Mouse (Mus musculus): ENCODE results near the gene Pla2g1b. TPM values are rescaled to one million over a fixed set of nuclear protein-coding genes. Genes with fewer than 3 reads are reported as not detected.

Pla2g1b gene
- total RNA-seq, 4 experiments from 2014 or later, result not detected

GRCm38 (mm10) chr5:115444130-115444529 is 21.9 kb upstream of the Pla2g1b start:
- DNase-seq (ENCODE audit: low spot score in 2 of 2), result no peak

- no peak for DNase-seq (ENCODE audit: low spot score in 2 of 2)
Observed at GRCm38 (mm10) chr5:115447108-115447507, 19.0 kb upstream of the Pla2g1b start.

DNA sequence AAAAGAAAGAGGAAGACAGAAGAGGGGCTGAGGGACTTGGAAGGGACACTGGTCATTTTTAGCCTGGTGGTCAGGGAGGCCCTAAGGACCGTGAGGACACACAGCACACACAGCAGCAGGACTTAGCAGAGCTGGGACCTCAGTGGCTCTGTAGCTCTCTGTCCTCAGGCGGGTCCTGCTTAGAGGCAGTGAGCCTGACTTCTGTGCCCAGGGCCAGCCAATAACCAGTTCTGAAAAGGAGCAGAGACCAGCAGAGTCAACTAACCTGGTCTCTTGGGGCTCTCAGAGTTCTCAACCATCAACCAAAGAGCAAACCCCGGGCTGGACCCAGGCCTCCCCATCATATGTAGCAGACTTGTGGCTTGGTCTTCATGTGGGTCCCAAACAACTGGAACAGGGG is 16.8 kb upstream of the Pla2g1b start:
- no peak for DNase-seq (ENCODE audit: low spot score in 2 of 2)

DNA sequence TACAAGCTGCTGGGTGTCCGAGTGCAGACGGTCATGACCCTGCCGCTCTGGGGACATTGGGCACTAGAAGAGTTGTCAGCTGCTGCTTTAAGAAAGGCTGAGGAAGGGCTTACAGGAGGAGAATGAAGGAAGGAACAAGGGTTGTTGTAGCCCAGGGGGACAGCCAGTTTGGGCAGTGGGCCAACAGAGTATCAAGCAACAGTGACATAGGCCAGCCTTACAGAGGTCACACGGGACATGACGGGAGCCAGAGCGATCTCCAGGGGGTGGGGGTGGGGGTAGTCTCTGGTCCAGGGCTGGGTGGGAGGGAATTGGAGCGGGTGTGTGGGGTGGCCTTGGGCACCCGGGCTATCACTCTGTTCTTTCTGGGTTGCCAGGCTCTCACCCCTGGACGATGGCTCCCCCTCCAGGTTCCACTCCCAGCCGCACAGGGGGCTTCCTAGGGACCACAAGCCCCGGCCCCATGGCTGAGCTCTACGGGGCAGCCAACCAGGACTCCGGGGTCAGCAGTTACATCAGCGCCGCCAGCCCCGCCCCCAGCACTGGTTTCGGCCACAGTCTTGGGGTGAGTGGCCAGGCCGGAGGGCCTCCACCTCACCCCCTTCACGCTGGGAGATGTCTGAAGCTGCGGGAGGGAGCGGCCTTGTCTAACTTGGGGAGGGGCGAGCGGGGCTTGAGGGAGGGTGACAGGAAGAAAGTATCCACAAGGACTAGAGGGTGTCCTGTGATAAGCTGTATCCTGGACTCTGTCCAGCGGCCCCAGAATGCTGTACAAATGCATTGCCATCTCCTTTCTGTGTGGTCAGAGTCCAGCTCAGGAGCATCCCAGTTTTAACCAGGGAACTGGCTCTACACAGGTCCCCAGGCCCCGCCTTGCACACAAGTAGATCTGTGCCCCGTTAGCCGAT is 15.4 kb upstream of the Pla2g1b start:
- no peak for DNase-seq (ENCODE audit: low spot score in 2 of 2)

DNA sequence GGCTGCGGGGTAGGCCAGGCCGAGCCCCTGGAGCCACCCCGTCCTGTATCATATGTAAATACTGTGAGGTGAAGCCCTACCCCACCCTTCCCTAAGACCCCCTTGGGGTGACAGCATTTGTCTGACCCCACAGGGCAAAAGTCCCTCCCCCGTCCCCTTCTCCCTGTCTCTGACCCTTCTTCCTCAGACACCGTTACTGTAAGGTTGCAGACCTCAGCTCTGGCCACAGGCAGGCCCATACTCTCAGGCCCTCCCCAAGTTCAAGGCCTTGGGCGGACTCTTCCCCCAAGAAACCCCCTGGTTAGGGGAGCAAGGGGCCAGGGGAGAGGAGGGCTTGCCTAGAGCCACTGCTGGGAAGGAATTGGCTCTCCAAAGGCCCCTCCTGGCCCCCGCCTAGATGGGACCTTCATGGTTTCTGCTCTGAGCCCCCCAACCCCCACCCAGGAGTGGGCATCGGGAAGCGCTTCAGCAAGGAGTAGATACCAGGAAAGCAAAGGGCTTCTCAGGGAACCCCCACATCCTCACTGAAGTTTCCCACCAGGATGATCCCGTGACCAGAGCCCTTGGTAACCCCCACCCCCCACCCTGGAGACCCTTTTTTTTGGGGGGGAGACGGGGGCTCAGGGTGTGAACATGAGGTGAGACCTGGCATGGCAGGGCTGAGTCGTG is 11.5 kb upstream of the Pla2g1b start:
- no peak for DNase-seq (ENCODE audit: low spot score in 2 of 2)

DNA sequence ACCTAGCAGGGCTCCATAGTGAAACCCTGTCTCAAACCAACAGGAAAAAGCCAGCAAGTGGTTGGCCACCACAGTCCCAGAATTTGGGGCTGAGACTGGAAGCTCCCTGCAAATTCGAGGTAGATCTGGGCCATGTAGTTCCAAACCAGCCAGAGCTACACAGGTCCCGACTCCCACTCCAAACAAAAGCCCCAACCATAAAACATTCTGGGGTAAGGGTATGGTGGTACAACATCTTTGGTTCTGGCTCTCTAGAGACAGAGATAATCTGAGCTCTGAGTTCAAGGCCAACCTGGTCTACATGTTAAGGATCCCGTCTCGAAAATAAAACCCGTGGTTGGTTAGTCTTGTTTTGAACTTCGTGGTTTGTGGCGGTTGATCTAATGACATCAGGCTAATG is 10.2 kb upstream of the Pla2g1b start:
- no peak for DNase-seq (ENCODE audit: low spot score in 2 of 2)

GRCm38 (mm10) chr5:115458918-115459317 is 7.1 kb upstream of the Pla2g1b start:
- no peak for DNase-seq (ENCODE audit: low spot score in 2 of 2)

- DNase-seq (ENCODE audit: low spot score in 2 of 2), result no peak
Observed at GRCm38 (mm10) chr5:115464408-115465115, 1.5 kb upstream of the Pla2g1b start.

DNA sequence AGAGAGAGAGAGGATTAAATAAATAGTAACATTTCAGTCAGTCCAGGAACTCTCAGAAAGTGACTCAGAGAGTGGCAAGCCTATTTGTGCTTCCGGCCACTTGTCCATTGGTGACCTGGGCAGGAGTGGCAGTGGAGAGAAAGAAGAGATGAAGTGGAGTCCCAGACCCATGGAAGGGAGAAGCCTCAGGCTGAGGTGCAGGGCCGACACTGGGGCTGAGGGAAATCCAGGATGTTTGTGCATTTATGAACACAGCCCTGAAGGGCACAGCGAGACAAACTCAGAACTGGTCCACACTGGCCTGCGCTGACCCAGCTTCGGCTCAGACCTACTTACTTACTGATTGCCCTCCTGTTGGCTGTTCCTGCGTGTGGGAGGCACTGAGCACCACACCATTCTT is 3.7 kb downstream of the Pla2g1b start:
- no peak for DNase-seq (ENCODE audit: low spot score in 2 of 2)

DNA sequence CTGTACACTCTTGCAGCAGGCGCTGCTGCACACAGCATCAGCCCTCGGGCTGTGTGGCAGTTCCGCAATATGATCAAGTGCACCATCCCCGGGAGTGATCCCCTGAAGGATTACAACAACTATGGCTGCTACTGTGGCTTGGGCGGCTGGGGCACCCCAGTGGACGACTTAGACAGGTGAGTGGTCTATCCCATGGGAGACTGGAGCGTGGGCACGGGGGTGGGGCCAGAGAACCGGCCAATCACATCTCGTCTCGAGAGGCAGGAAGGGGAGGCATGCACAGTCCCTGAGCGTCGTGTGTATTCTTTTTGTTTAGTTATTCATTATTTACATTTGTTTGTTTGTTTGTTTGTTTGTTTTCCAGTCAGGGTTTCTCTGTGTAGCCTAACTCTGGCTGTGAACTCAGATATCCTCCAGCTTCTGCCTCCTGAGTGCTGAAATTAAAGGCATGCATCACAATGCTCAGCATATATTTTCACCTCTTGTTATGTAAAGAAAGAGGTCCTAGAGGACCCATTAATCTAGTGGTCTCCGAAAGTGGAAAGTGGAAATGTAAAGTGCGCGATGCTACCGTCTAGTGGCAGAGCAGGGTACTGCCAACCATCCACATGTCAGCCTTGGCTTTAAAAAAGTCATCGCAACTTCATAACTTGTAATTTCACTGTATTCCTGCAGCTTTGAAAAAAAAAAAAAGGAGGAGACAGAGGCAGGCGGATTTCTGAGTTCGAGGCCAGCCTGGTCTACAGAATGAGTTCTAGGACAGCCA is 4.9 kb downstream of the Pla2g1b start:
- DNase-seq (ENCODE audit: low spot score in 2 of 2), result no peak

GRCm38 (mm10) chr5:115473191-115473590 is 7.1 kb downstream of the Pla2g1b start:
- DNase-seq (ENCODE audit: low spot score in 2 of 2), result no peak

GRCm38 (mm10) chr5:115474174-115474828 is 8.2 kb downstream of the Pla2g1b start:
- DNase-seq (ENCODE audit: low spot score in 2 of 2), result no peak

DNA sequence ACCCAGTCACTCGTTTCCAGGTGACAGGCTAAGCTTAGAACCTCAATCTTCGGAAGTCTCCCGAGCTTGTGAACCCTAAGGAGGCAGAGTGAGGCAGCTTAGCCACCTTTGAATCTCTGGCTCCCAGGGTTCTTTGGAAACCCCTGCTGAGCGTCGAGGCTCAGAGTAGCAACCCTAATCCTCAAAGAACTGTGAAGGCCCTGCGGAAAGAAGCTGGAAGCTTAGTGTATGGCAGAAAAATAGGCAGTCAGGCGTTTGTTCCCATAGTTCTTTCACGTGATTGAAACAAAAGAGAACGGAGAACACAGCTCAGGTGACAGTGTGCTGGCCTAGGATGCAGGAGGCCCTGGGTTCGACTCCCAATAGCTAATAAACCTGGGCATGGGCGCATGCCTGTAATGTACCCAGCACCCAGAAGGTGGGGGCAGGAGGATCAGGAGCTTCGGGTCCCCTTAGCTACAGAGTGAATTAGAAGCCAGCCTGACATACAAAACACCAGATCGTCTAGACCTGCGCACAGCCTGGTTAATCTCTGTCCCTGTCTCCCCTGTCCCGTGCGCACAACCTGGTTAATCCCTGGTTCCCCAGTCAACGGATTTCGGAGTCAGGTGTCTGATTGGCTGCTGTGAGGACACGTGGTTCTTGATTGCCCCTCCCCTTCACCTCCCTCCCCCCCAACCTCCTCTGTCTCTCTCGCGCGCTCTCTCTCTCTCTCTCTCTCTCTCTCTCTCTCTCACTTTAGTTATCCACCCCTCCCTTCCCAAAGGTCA is 9.5 kb downstream of the Pla2g1b start:
- DNase-seq (ENCODE audit: low spot score in 2 of 2), result no peak

DNA sequence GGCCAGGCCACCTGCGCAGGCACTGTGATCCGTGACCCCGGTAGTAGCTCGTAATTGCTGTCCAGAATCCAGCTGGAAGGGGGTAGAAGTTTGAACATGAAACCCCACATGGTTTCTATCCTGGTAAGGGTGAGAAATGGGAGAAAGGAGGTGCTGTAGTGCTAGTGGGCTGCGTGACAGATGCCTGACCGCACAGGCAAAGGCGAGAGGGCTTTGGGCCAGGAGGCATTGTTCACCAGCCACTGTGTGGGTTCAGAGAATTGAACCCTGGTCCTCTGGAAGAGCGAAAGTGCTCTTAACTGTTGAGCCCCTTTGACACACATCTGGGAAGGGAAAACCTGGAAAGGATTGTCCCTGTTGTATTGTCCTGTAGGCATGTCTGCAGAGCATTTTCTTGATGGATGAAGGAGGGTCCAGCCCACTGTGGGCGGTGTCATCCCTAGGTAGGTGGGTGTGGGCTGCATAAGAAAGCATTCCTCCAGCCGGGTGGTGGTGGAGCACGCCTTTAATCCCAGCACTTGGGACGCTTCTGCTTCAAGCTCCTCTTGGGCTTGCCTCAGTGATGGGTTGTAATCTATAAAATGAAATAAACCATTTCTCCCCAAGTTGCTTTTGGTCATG is 10.2 kb downstream of the Pla2g1b start:
- DNase-seq (ENCODE audit: low spot score in 2 of 2), result no peak

- DNase-seq (ENCODE audit: low spot score in 2 of 2), result no peak
Observed at GRCm38 (mm10) chr5:115479561-115479960, 13.5 kb downstream of the Pla2g1b start.

GRCm38 (mm10) chr5:115480101-115480500 is 14.0 kb downstream of the Pla2g1b start:
- DNase-seq (ENCODE audit: low spot score in 2 of 2), result no peak

- no peak for DNase-seq (ENCODE audit: low spot score in 2 of 2)
Observed at GRCm38 (mm10) chr5:115482390-115483265, 16.6 kb downstream of the Pla2g1b start.

GRCm38 (mm10) chr5:115483385-115483784 is 17.3 kb downstream of the Pla2g1b start:
- DNase-seq (ENCODE audit: low spot score in 2 of 2), result no peak

Data from gastrocnemius, adult 8-10 months (tissue).